Mouse (Mus musculus): ENCODE data around the gene Gm10964. TPM values are rescaled to one million over a fixed set of nuclear protein-coding genes. Genes with fewer than 3 reads are reported as not detected.

Gm10964 gene
- total RNA-seq, 2 experiments from 2014 or later = not detected

GRCm38 (mm10) chr3:103733176-103733575, 6.0 kb upstream of the Gm10964 start:
- DNase-seq (ENCODE audit: low spot score in 2 of 2) = no peak
- intact Hi-C loops (cut with DNase I) = loop anchor here (10.0 kb wide), 2 partner anchors 158 to 308 kb away; partner anchors contain the start of gene Syt6

GRCm38 (mm10) chr3:103733799-103734695, 5.1 kb upstream of the Gm10964 start:
- intact Hi-C loops (cut with DNase I) = loop anchor here (10.0 kb wide), 2 partner anchors 159 to 309 kb away; partner anchors contain the start of gene Syt6
- DNase-seq (ENCODE audit: low spot score in 2 of 2) = peak; percentile 49 to 57

- DNase-seq (ENCODE audit: low spot score in 2 of 2) = no peak
- intact Hi-C loops (cut with DNase I) = loop anchor here (10.0 kb wide), 2 partner anchors 160 to 310 kb away; partner anchors contain the start of gene Syt6
Observed at GRCm38 (mm10) chr3:103734696-103735519, 4.3 kb upstream of the Gm10964 start.

GRCm38 (mm10) chr3:103735776-103736600, 3.2 kb upstream of the Gm10964 start:
- intact Hi-C loops (cut with DNase I) = loop anchor here (10.0 kb wide), 2 partner anchors 161 to 311 kb away; partner anchors contain the start of gene Syt6
- DNase-seq (ENCODE audit: low spot score in 2 of 2) = no peak

GRCm38 (mm10) chr3:103737061-103737754, 2.0 kb upstream of the Gm10964 start:
- intact Hi-C loops (cut with DNase I) = loop anchor here (10.0 kb wide), 2 partner anchors 162 to 312 kb away; partner anchors contain the start of gene Syt6
- DNase-seq (ENCODE audit: low spot score in 2 of 2) = peak in 1 of 2 experiments; percentile 43

- intact Hi-C loops (cut with DNase I) = loop anchor here (1.0 to 10.0 kb wide), 3 partner anchors 163 to 345 kb away; partner anchors contain the start of gene Syt6
- peak; percentile 94 to 95 for DNase-seq (ENCODE audit: low spot score in 2 of 2)
Observed at GRCm38 (mm10) chr3:103737778-103738571, 1.2 kb upstream of the Gm10964 start, which contains the start of gene Olfml3. Gene Olfml3 (minus strand): TSS chr3:103738001.

GRCm38 (mm10) chr3:103740342-103740741, 1.2 kb downstream of the Gm10964 start:
- no peak for DNase-seq (ENCODE audit: low spot score in 2 of 2)
- intact Hi-C loops (cut with DNase I) = no loop called here

GRCm38 (mm10) chr3:103743208-103743607, 4.0 kb downstream of the Gm10964 start:
- intact Hi-C loops (cut with DNase I) = no loop called here
- DNase-seq (ENCODE audit: low spot score in 2 of 2) = no peak

- intact Hi-C loops (cut with DNase I) = no loop called here
- no peak for DNase-seq (ENCODE audit: low spot score in 2 of 2)
Observed at GRCm38 (mm10) chr3:103745001-103745770, 6.0 kb downstream of the Gm10964 start.

- no peak for DNase-seq (ENCODE audit: low spot score in 2 of 2)
- intact Hi-C loops (cut with DNase I) = no loop called here
Observed at GRCm38 (mm10) chr3:103746711-103747110, 7.5 kb downstream of the Gm10964 start.

- DNase-seq (ENCODE audit: low spot score in 2 of 2) = no peak
- intact Hi-C loops (cut with DNase I) = loop anchor here (10.0 kb wide), 1 partner anchor 707 kb away; no protein-coding TSS in a partner anchor
Observed at GRCm38 (mm10) chr3:103751558-103751957, 12.4 kb downstream of the Gm10964 start.

GRCm38 (mm10) chr3:103755351-103755750, 16.2 kb downstream of the Gm10964 start:
- DNase-seq (ENCODE audit: low spot score in 2 of 2) = no peak
- intact Hi-C loops (cut with DNase I) = loop anchor here (10.0 kb wide), 1 partner anchor 711 kb away; no protein-coding TSS in a partner anchor

- intact Hi-C loops (cut with DNase I) = loop anchor here (10.0 kb wide), 1 partner anchor 712 kb away; no protein-coding TSS in a partner anchor
- no peak for DNase-seq (ENCODE audit: low spot score in 2 of 2)
Observed at GRCm38 (mm10) chr3:103756920-103757319, 17.8 kb downstream of the Gm10964 start.

GRCm38 (mm10) chr3:103758456-103758855, 19.3 kb downstream of the Gm10964 start:
- no peak for DNase-seq (ENCODE audit: low spot score in 2 of 2)
- intact Hi-C loops (cut with DNase I) = loop anchor here (10.0 kb wide), 1 partner anchor 714 kb away; no protein-coding TSS in a partner anchor

- no peak for DNase-seq (ENCODE audit: low spot score in 2 of 2)
- intact Hi-C loops (cut with DNase I) = loop anchor here (10.0 kb wide), 1 partner anchor 715 kb away; no protein-coding TSS in a partner anchor
Observed at GRCm38 (mm10) chr3:103759261-103759970, 20.2 kb downstream of the Gm10964 start.

- intact Hi-C loops (cut with DNase I) = no loop called here
Observed at GRCm38 (mm10) chr3:103766789-103767188, 27.6 kb downstream of the Gm10964 start.

More at GRCm38 (mm10) chr3:103766789-103767188, 27.6 kb downstream of the Gm10964 start:
- no peak for DNase-seq (ENCODE audit: low spot score in 2 of 2)
